Mouse (Mus musculus) CH12.LX (cell line): ENCODE results near the gene Tmem167b. TPM values are rescaled to one million over a fixed set of nuclear protein-coding genes. Genes with fewer than 3 reads are reported as not detected.

ENCODE experiments used
- DNase-seq: peaks from one replicate; pipeline ENCODE4 v3.0.0-alpha.2; 2013; ENCODE audit errors: extremely low read depth
- H3K27ac ChIP-seq: 2 replicates; pipeline ENCODE4 v1.5.1; 2012; ENCODE audit warnings: low read depth, mild to moderate bottlenecking, control low read depth, moderate library complexity; ENCODE audit not compliant: insufficient read depth
- H3K27me3 ChIP-seq: replicated peaks from 2 replicates; pipeline ENCODE3; 2012; ENCODE audit warnings: inconsistent platforms
- H3K36me3 ChIP-seq, 2 experiments: replicated peaks in 1 of 2; 2 replicates each; pipeline versions ENCODE3 to v1.6.1; 2012; ENCODE audit warnings: inconsistent platforms in 1 of 2, low read length in 1 of 2, mild to moderate bottlenecking in 1 of 2, mixed read lengths in 1 of 2, moderate library complexity in 1 of 2; ENCODE audit not compliant: control insufficient read depth in 1 of 2, insufficient read depth in 1 of 2
- H3K4me1 ChIP-seq, 2 experiments: 2 replicates each; pipeline ENCODE4 v1.6.1; 2012; ENCODE audit warnings: inconsistent platforms in 1 of 2, moderate library complexity in 1 of 2; ENCODE audit not compliant: insufficient read depth in 2 of 2, control insufficient read depth in 1 of 2
- H3K4me2 ChIP-seq: 2 replicates; pipeline ENCODE4 v1.6.1; 2012; ENCODE audit warnings: low read depth, mild to moderate bottlenecking, control low read depth; ENCODE audit not compliant: poor library complexity, insufficient read depth, severe bottlenecking
- H3K4me3 ChIP-seq, 3 experiments: fragments of 150-350 bp in 1 of 3; sonication (generic) in 1 of 3; replicated peaks in 1 of 3; 2 replicates each; pipeline versions ENCODE3 to v1.5.1; 2011 to 2012; ENCODE audit warnings: low read depth in 2 of 3, low read length in 2 of 3, mild to moderate bottlenecking in 2 of 3, moderate library complexity in 2 of 3, control low read depth in 1 of 3, improper control_type of control experiment in 1 of 3, inconsistent platforms in 1 of 3, mixed read lengths in 1 of 3; ENCODE audit not compliant: poor library complexity in 1 of 3
- H3K79me2 ChIP-seq: replicated peaks from 2 replicates; pipeline ENCODE4 v1.6.1; 2012; ENCODE audit warnings: mild to moderate bottlenecking, moderate library complexity; ENCODE audit not compliant: control insufficient read depth, poor library complexity, insufficient read depth, severe bottlenecking; ENCODE audit errors: extremely low read depth
- H3K9ac ChIP-seq: 2 replicates; pipeline ENCODE4 v1.6.1; 2012; ENCODE audit warnings: low read depth, mild to moderate bottlenecking, control low read depth, moderate library complexity; ENCODE audit not compliant: insufficient read depth
- H3K9me3 ChIP-seq: replicated peaks from 2 replicates; pipeline ENCODE3; 2012; ENCODE audit warnings: low read length, inconsistent platforms, mixed read lengths
- BHLHE40 ChIP-seq: IDR thresholded peaks from 2 replicates; pipeline ENCODE4 v1.6.1; 2011; ENCODE audit warnings: mild to moderate bottlenecking, low read depth, low read length, improper control_type of control experiment
- CHD1 ChIP-seq: IDR thresholded peaks from 2 replicates; pipeline ENCODE4 v1.6.1; 2012; ENCODE audit warnings: low read depth, low read length, improper control_type of control experiment, inconsistent platforms
- CHD2 ChIP-seq: IDR thresholded peaks from 2 replicates; pipeline ENCODE4 v1.6.1; 2011; ENCODE audit warnings: low read length, improper control_type of control experiment
- CTCF ChIP-seq, 2 experiments: IDR thresholded peaks in 1 of 2; conservative IDR thresholded peaks in 1 of 2; 2 replicates each; pipeline ENCODE4 v1.5.1; 2011 to 2012; ENCODE audit warnings: low read depth in 2 of 2, low read length in 2 of 2, improper control_type of control experiment in 1 of 2, inconsistent platforms in 1 of 2, mild to moderate bottlenecking in 1 of 2, moderate library complexity in 1 of 2
- E2F4 ChIP-seq: IDR thresholded peaks from 2 replicates; pipeline ENCODE4 v1.6.1; 2011; ENCODE audit warnings: low read depth, low read length, improper control_type of control experiment; ENCODE audit not compliant: insufficient replicate concordance
- ELF1 ChIP-seq: IDR thresholded peaks from 2 replicates; pipeline ENCODE4 v1.6.1; 2014; ENCODE audit warnings: low read depth, mild to moderate bottlenecking, inconsistent platforms, low read length, improper control_type of control experiment
- EP300 ChIP-seq: IDR thresholded peaks from 2 replicates; pipeline ENCODE4 v1.6.1; 2011; ENCODE audit warnings: low read length, improper control_type of control experiment
- ETS1 ChIP-seq: conservative IDR thresholded peaks from 2 replicates; pipeline ENCODE4 v1.6.1; 2012; ENCODE audit warnings: low read depth, mild to moderate bottlenecking, inconsistent platforms, low read length, improper control_type of control experiment, moderate library complexity
- IRF4 ChIP-seq: IDR thresholded peaks from 2 replicates; pipeline ENCODE4 v1.6.1; 2014; ENCODE audit warnings: low read depth, mild to moderate bottlenecking, inconsistent platforms, low read length, improper control_type of control experiment
- KAT2A ChIP-seq: IDR thresholded peaks from 2 replicates; pipeline ENCODE4 v1.6.1; 2012; ENCODE audit warnings: low read length, improper control_type of control experiment, inconsistent platforms; ENCODE audit not compliant: insufficient replicate concordance
- MAX ChIP-seq: IDR thresholded peaks from 2 replicates; pipeline ENCODE4 v1.6.1; 2011; ENCODE audit warnings: low read length, improper control_type of control experiment
- MAZ ChIP-seq: IDR thresholded peaks from 2 replicates; pipeline ENCODE4 v1.6.1; 2012; ENCODE audit warnings: low read depth, mild to moderate bottlenecking, inconsistent platforms, low read length, improper control_type of control experiment, moderate library complexity
- MXI1 ChIP-seq: IDR thresholded peaks from 2 replicates; pipeline ENCODE4 v1.6.1; 2011; ENCODE audit warnings: mild to moderate bottlenecking, low read depth, low read length, improper control_type of control experiment
- MYC ChIP-seq: IDR thresholded peaks from 2 replicates; pipeline ENCODE4 v1.6.1; 2011; ENCODE audit warnings: low read depth, mild to moderate bottlenecking, improper control_type of control experiment, low read length
- NRF1 ChIP-seq: IDR thresholded peaks from 2 replicates; pipeline ENCODE4 v1.6.1; 2014; ENCODE audit warnings: low read depth, mild to moderate bottlenecking, inconsistent platforms, low read length, improper control_type of control experiment, moderate library complexity
- PAX5 ChIP-seq: IDR thresholded peaks from 2 replicates; pipeline ENCODE4 v1.6.1; 2012; ENCODE audit warnings: low read length, inconsistent platforms, mixed read lengths
- POLR2A ChIP-seq: IDR thresholded peaks from 2 replicates; pipeline ENCODE4 v1.6.1; 2011; ENCODE audit warnings: low read depth, mild to moderate bottlenecking, improper control_type of control experiment, low read length
- POLR2AphosphoS2 ChIP-seq: IDR thresholded peaks from 2 replicates; pipeline ENCODE4 v1.6.1; 2011; ENCODE audit warnings: low read depth, low read length, improper control_type of control experiment
- RAD21 ChIP-seq: IDR thresholded peaks from 2 replicates; pipeline ENCODE4 v1.6.1; 2011; ENCODE audit warnings: low read depth, mild to moderate bottlenecking, low read length, improper control_type of control experiment, moderate library complexity
- RCOR1 ChIP-seq: conservative IDR thresholded peaks from 2 replicates; pipeline ENCODE4 v1.6.1; 2012; ENCODE audit warnings: low read depth, mild to moderate bottlenecking, inconsistent platforms, low read length, improper control_type of control experiment
- SMC3 ChIP-seq: IDR thresholded peaks from 2 replicates; pipeline ENCODE4 v1.6.1; 2011; ENCODE audit warnings: low read depth, low read length, improper control_type of control experiment
- UBTF ChIP-seq: IDR thresholded peaks from 2 replicates; pipeline ENCODE4 v1.6.1; 2012; ENCODE audit warnings: low read depth, mild to moderate bottlenecking, inconsistent platforms, low read length, improper control_type of control experiment, moderate library complexity
- USF1 ChIP-seq: IDR thresholded peaks from 2 replicates; pipeline ENCODE4 v1.6.1; 2014; ENCODE audit warnings: low read depth, mild to moderate bottlenecking, inconsistent platforms, low read length, improper control_type of control experiment
- USF2 ChIP-seq: conservative IDR thresholded peaks from 2 replicates; pipeline ENCODE4 v1.6.1; 2011; ENCODE audit warnings: low read depth, low read length, improper control_type of control experiment
- ZC3H11A ChIP-seq: IDR thresholded peaks from 2 replicates; pipeline ENCODE4 v1.6.1; 2012; ENCODE audit warnings: low read depth, mild to moderate bottlenecking, inconsistent platforms, low read length, improper control_type of control experiment
- ZKSCAN1 ChIP-seq: IDR thresholded peaks from 2 replicates; pipeline ENCODE4 v1.6.1; 2012; ENCODE audit warnings: low read depth, inconsistent platforms, low read length, improper control_type of control experiment, borderline replicate concordance
- ZMIZ1 ChIP-seq: IDR thresholded peaks from 2 replicates; pipeline ENCODE4 v1.6.1; 2012; ENCODE audit warnings: low read depth, mild to moderate bottlenecking, inconsistent platforms, low read length, improper control_type of control experiment
- ZNF384 ChIP-seq: IDR thresholded peaks from 2 replicates; pipeline ENCODE4 v1.6.1; 2012; ENCODE audit warnings: low read depth, low read length, improper control_type of control experiment, inconsistent platforms
- dilution Hi-C: fragments of 300-500 bp; cut with MboI; formaldehyde crosslinking; loops from 2 replicates; pipeline ENCODE4 v1.14.3; 2020; ENCODE audit warnings: low sequenced_read_pairs; ENCODE audit not compliant: extremely low pct_unique_long_range_greater_than_20kb, extremely low pct_ligation_motif_present
- in situ Hi-C: fragments of 300-500 bp; cut with MboI; formaldehyde crosslinking; loops from 3 replicates; pipeline ENCODE4 v1.14.3; 2019; ENCODE audit warnings: low sequenced_read_pairs, low pct_ligation_motif_present, low pct_unique_long_range_greater_than_20kb, mixed read lengths
- polyA plus RNA-seq: library from polyadenylated mRNA; unstranded; fragments of >175 nt; gene quantifications from 2 replicates; pipeline ENCODE4 v1.2.1, GENCODE M21; 2012; ENCODE audit warnings: low read depth; ENCODE audit not compliant: insufficient read length
- total RNA-seq, 2 experiments: library from RNA; depleted of rRNA; stranded (reverse); fragments of 300-350 nt in 1 of 2; fragments of >200 nt in 1 of 2; gene quantifications; 2 replicates each; pipeline ENCODE4 v1.2.3; 2012 to 2014

The Tmem167b gene
- total and polyA plus RNA-seq, 3 experiments, result 11.3 to 18.7 (median 13.1) TPM

DNA sequence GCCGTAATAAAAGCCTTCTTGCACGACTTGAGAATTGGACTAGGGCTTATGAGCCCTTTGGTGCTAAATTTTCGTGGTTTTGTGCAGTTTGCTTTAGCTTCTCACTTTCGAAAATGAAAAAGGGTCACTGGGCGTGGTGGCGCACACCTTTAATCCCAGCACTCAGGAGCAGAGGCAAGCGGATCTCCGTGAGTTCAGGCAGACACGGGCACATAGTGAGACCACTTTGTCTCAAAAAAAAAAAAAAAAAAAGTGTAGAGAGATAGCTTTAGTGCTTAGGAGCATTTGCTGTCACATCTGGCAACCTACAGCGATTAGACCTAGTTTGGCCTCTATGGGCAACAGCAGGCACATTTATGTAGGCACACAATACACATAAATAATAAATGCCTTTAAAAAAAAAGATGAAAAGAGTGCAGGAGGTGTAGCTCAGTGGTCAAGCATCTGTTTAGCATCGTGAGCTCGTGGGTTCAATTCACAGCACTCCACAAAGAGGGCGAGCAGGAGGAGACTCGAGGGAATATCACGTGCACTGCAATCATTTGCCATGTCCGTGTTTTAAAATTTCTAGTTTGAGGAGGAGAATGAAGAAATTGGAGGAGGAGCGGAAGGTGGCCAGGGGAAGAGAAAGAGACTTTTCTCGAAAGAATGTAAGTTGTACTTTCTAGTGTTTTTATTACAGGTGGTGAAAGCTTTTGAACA lies 10.2 kb upstream of the Tmem167b start:
- Histone ChIP-seq H3K9ac (peak overlapping the region; percentile 90), H3K4me1 (peaks cover 6 to 31% of the 10 kb centered on the region in 2 experiments), H3K27me3 (peaks cover 3% of the 10 kb centered on the region), H3K4me3 (peak overlapping the region; percentile 68 to 86 (median 84)), H3K36me3 (no peaks in the 10 kb centered on the region), H3K79me2 (0 out of 2 replicates have a peak, but pooled peaks cover 2% of the 10 kb centered on the region), H3K4me2 (peak overlapping the region; percentile 98), H3K27ac (no peak overlapping the region), H3K9me3 (no peaks in the 10 kb centered on the region)
- TF ChIP-seq ZKSCAN1 (0 out of 2 replicates have a peak, but pooled peaks have one; percentile 15), UBTF (no peak), ZC3H11A (no peak), ZNF384 (peak; percentile 32), RCOR1 (no peak), PAX5 (no peak), BHLHE40 (peak; percentile 58), IRF4 (no peak), CHD1 (peak; percentile 81; the same call in 1 of the 2 replicates), MAX (0 out of 2 replicates have a peak, but pooled peaks have one; percentile 45), MAZ (no peak)
- no peak for DNase-seq
- dilution Hi-C loops, result no loop called here
- in situ Hi-C loops, result no loop called here

DNA sequence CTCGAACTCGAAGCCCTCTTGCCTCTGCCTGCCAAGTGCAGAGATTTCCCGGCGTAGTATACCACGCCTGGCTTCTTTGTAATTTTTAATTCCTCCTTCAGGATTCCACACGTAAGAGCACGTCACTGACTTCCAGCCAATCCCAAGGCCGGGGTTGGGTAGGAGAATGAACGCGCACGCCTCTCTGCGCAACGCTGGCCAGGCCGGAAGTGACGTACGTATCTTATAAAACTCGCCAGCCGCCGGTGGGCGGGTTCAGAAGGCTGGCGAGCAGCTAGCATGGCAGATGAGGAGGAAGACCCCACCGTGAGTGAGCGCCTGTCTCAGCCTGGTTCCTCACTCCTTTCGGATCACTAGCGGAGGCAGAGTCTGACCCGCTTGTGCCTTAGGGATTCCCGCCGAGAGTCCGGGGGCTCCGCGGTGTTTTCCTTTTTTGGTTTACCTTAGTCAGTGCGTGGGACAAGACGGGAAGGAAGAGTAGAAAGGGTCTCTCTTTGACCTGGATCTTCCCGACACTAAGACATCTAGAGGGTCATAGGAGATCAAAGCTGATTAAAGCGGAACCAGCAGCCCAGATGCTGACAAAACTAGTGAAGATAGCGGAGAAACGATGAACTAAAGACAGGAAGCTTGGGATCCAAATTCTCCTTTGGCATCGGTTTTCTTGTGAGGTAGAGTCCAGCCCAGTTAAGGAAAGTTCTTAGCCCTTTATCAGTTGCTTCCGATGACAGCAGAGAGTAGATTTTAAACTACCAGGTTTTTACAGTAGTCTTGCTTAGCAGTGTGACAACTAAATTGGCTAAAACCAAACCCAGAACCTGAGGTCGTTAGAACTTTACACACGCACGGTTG lies 9.4 kb upstream of the Tmem167b start, which contains the start of gene Taf13:
Gene Taf13, plus strand, starts transcription at position 256 of the 852 bp plus-strand sequence.
- Histone ChIP-seq H3K9me3 (no peaks in the 10 kb centered on the region), H3K36me3 (no peaks in the 10 kb centered on the region), H3K4me1 (peaks cover 6 to 31% of the 10 kb centered on the region in 2 experiments), H3K27me3 (peaks cover 3% of the 10 kb centered on the region), H3K4me2 (peak within 1 kb of the TSS; percentile 98), H3K27ac (no peak within 1 kb of the TSS), H3K4me3 (peak within 1 kb of the TSS; percentile 68 to 86 (median 84)), H3K9ac (peak within 1 kb of the TSS; percentile 90), H3K79me2 (0 out of 2 replicates have a peak, but pooled peaks cover 2% of the 10 kb centered on the region)
- dilution Hi-C loops (no loop called here), in situ Hi-C loops (no loop called here)
- DNase-seq, result peak; percentile 97
- TF ChIP-seq KAT2A, result 0 out of 2 replicates have a peak, but pooled peaks have one; percentile 37
- TF ChIP-seq CHD2, result peak; percentile 41; the same call in 1 of the 2 replicates
- no peak for TF ChIP-seq ETS1
- TF ChIP-seq ZKSCAN1, result no peak
- no peak; the same call in 1 of the 2 replicates for TF ChIP-seq CHD1
- TF ChIP-seq USF2, result no peak
- peak; percentile 87 for TF ChIP-seq NRF1
- TF ChIP-seq POLR2AphosphoS2, result peak; percentile 98
- no peak for TF ChIP-seq RAD21
- TF ChIP-seq USF1, result no peak
- no peak for TF ChIP-seq RCOR1
- no peak for TF ChIP-seq MAZ
- TF ChIP-seq E2F4, result no peak
- no peak for TF ChIP-seq ZNF384
- 0 out of 2 replicates have a peak, but pooled peaks have one; percentile 20 for TF ChIP-seq IRF4
- peak; percentile 85 for TF ChIP-seq MXI1
- peak; percentile 68 for TF ChIP-seq ELF1
- TF ChIP-seq EP300, result no peak
- peak; percentile 99 for TF ChIP-seq ZMIZ1
- TF ChIP-seq MAX, result peak; percentile 48; the same call in 1 of the 2 replicates
- no peak for TF ChIP-seq MYC
- TF ChIP-seq UBTF, result no peak
- peak; percentile 100 for TF ChIP-seq POLR2A
- TF ChIP-seq CTCF (conservative IDR thresholded peaks at IDR 0.05 in 1 of 2, IDR thresholded peaks at IDR 0.05 in 1 of 2; ENCODE audit: low read depth in 2 of 2, low read length in 2 of 2), result no peak
- TF ChIP-seq SMC3, result no peak
